Mouse (Mus musculus) ES-E14 (cell line): Measurements from ENCODE around the gene Sdc4. TPM values are rescaled to one million over a fixed set of nuclear protein-coding genes. Genes with fewer than 3 reads are reported as not detected.

Experiments used
- DNase-seq: peaks from one replicate; pipeline ENCODE4 v3.0.0-alpha.2; 2013; ENCODE audit warnings: low read depth, low spot score
- H3K27ac ChIP-seq: 2 replicates; pipeline ENCODE4 v1.5.1; 2012; ENCODE audit warnings: low read depth, mild to moderate bottlenecking, low read length, moderate library complexity, mixed read lengths; ENCODE audit not compliant: poor library complexity, insufficient read depth, severe bottlenecking
- H3K36me3 ChIP-seq: 2 replicates; pipeline ENCODE4 v1.6.1; 2012; ENCODE audit warnings: mild to moderate bottlenecking, low read length, moderate library complexity, mixed read lengths; ENCODE audit not compliant: control insufficient read depth, poor library complexity, insufficient read depth, severe bottlenecking
- H3K4me1 ChIP-seq, 2 experiments: fragments of 150-350 bp in 1 of 2; sonication (generic) in 1 of 2; 2 replicates each; pipeline ENCODE4 v1.6.1; 2012; ENCODE audit warnings: low read length in 2 of 2, mild to moderate bottlenecking in 1 of 2, mixed read lengths in 1 of 2; ENCODE audit not compliant: control insufficient read depth in 2 of 2, insufficient read depth in 2 of 2, poor library complexity in 1 of 2
- H3K4me3 ChIP-seq, 2 experiments: fragments of 150-350 bp in 1 of 2; sonication (generic) in 1 of 2; 2 replicates each; pipeline ENCODE4 v1.5.1; 2012; ENCODE audit warnings: low read length in 2 of 2, low read depth in 1 of 2, mild to moderate bottlenecking in 1 of 2, mixed read lengths in 1 of 2; ENCODE audit not compliant: insufficient read depth in 1 of 2, poor library complexity in 1 of 2, severe bottlenecking in 1 of 2
- H3K9ac ChIP-seq: 2 replicates; pipeline ENCODE4 v1.6.1; 2012; ENCODE audit warnings: low read depth, mild to moderate bottlenecking, low read length, mixed read lengths; ENCODE audit not compliant: poor library complexity, insufficient read depth, severe bottlenecking
- H3K9me3 ChIP-seq: fragments of 150-350 bp; sonication (generic); 2 replicates; pipeline ENCODE4 v1.6.1; 2012; ENCODE audit warnings: low read depth, mild to moderate bottlenecking, low read length; ENCODE audit not compliant: control insufficient read depth, insufficient read depth
- CHD2 ChIP-seq: IDR thresholded peaks from 2 replicates; pipeline ENCODE4 v1.6.1; 2014; ENCODE audit warnings: mild to moderate bottlenecking, low read depth, low read length, inconsistent platforms
- HCFC1 ChIP-seq: IDR thresholded peaks from 2 replicates; pipeline ENCODE4 v1.6.1; 2012; ENCODE audit warnings: low read length, inconsistent platforms, borderline replicate concordance; ENCODE audit not compliant: insufficient read depth
- MAFK ChIP-seq: IDR thresholded peaks from 2 replicates; pipeline ENCODE4 v1.6.1; 2014; ENCODE audit warnings: mild to moderate bottlenecking, low read depth, low read length, inconsistent platforms; ENCODE audit not compliant: insufficient read depth
- ZC3H11A ChIP-seq: IDR thresholded peaks from 2 replicates; pipeline ENCODE4 v1.6.1; 2012; ENCODE audit warnings: low read depth, mild to moderate bottlenecking, inconsistent platforms, low read length, borderline replicate concordance
- ZNF384 ChIP-seq: IDR thresholded peaks from 2 replicates; pipeline ENCODE4 v1.6.1; 2012; ENCODE audit warnings: low read depth, low read length, inconsistent platforms
- in situ Hi-C, 2 experiments: fragments of 600-800 bp; cut with MboI; formaldehyde crosslinking; loops; one replicate each; pipeline ENCODE4 v1.15.1; 2025; ENCODE audit warnings: low sequenced_read_pairs in 2 of 2, inconsistent platforms in 1 of 2; ENCODE audit not compliant: unreplicated experiment in 2 of 2
- total RNA-seq: library from RNA; depleted of rRNA; stranded (reverse); fragments of 300-350 nt; gene quantifications from 2 replicates; pipeline ENCODE4 v1.2.3, GENCODE M21; 2012

Sdc4 gene
- total RNA-seq, 1 experiment, result 102 TPM

DNA sequence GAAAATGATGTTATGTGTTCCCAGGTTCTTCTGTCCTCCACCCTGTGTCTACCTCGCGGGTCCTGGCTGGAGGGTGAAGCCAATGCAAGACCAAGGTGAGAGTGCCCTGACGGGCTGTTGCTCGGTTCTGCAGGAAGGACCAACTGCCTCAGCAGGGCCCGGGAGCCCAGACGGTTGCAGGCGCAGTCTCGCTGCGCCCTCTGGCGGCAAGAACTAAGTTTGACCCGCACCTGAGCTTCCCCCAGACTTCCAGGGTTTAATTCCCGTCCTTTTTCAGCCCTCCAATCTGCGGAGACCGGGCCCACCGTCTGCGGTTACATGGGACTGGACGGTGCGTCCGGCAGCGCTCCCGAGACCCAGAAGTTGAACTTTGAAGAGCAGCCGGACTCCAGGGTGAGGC, 36.0 kb downstream of the Sdc4 start:
- TF ChIP-seq ZC3H11A (peak; percentile 38; the same call in 1 of the 2 replicates), ZNF384 (no peak), HCFC1 (no peak), CHD2 (no peak), MAFK (no peak)
- H3K9me3 ChIP-seq, result no peaks in the 10 kb centered on the region
- H3K4me1 ChIP-seq, result peaks cover 0 to 11% of the 10 kb centered on the region in 2 experiments; a peak in 1 of 4 replicates
- in situ Hi-C loops, result no loop called here
- DNase-seq, result no peak
- H3K36me3 ChIP-seq, result no peaks in the 10 kb centered on the region
- peak overlapping the region; percentile 34 to 38; a peak in 1 of 4 replicates for H3K4me3 ChIP-seq
- no peak overlapping the region for H3K9ac ChIP-seq
- no peak overlapping the region for H3K27ac ChIP-seq

DNA sequence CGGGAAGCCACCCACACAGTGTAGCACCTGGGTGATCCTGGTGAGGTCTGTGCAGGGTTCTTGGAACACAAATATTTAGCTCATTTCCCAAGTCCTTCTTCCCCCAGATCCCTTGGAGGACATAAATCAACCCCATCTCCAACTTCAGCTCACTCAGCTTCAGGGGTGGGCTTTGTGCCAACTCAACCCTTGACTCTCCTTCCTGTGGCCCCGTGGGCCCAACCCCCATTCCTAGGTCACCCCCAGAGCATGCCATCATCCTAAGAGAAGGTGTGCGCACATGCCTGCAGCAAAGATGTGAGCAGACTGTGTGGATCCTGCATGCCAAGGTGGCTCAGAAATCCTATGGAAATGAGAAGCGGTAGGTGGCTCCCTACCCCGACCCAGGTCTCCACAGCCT, 38.2 kb downstream of the Sdc4 start:
- Histone ChIP-seq H3K9me3 (no peaks in the 10 kb centered on the region), H3K9ac (no peak overlapping the region), H3K4me3 (no peak overlapping the region), H3K36me3 (no peaks in the 10 kb centered on the region), H3K4me1 (peaks cover 0 to 11% of the 10 kb centered on the region in 2 experiments; a peak in 1 of 4 replicates), H3K27ac (no peak overlapping the region)
- no peak for DNase-seq
- in situ Hi-C loops, result no loop called here
- TF ChIP-seq HCFC1 (no peak), MAFK (no peak), CHD2 (no peak), ZNF384 (no peak), ZC3H11A (no peak)

DNA sequence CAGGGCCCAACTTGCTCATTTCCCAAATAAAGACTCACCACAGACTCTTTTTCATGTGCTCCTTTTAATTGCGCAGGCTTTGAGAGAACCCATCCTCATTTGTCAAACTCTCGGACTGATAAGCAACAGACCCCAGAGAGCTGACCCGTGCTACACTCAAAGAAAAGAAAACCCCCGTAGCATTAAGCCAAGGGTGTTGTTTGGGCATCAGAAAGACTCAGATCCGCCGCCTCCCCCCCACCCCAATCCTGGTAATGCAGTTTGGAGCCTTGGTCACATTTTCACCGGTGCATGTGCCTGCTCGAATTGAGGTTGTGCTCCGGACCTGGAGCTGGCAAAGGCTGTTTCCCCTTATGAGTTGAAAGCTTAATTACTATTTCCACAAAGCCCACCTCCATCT, 38.6 kb downstream of the Sdc4 start, which contains the start of gene Matn4:
Gene Matn4, minus strand, starts transcription at position 101 of the 400 bp plus-strand sequence.
- Histone ChIP-seq H3K4me3 (peak within 1 kb of the TSS; percentile 39 to 57; a peak in 3 of 4 replicates), H3K4me1 (peaks cover 0 to 11% of the 10 kb centered on the region in 2 experiments; a peak in 1 of 4 replicates), H3K9ac (no peak within 1 kb of the TSS; the same call in 1 of the 2 replicates), H3K9me3 (no peaks in the 10 kb centered on the region), H3K27ac (no peak within 1 kb of the TSS), H3K36me3 (no peaks in the 10 kb centered on the region)
- TF ChIP-seq CHD2 (no peak), ZNF384 (no peak), MAFK (no peak), HCFC1 (no peak), ZC3H11A (no peak)
- in situ Hi-C loops, result no loop called here
- DNase-seq, result no peak

DNA sequence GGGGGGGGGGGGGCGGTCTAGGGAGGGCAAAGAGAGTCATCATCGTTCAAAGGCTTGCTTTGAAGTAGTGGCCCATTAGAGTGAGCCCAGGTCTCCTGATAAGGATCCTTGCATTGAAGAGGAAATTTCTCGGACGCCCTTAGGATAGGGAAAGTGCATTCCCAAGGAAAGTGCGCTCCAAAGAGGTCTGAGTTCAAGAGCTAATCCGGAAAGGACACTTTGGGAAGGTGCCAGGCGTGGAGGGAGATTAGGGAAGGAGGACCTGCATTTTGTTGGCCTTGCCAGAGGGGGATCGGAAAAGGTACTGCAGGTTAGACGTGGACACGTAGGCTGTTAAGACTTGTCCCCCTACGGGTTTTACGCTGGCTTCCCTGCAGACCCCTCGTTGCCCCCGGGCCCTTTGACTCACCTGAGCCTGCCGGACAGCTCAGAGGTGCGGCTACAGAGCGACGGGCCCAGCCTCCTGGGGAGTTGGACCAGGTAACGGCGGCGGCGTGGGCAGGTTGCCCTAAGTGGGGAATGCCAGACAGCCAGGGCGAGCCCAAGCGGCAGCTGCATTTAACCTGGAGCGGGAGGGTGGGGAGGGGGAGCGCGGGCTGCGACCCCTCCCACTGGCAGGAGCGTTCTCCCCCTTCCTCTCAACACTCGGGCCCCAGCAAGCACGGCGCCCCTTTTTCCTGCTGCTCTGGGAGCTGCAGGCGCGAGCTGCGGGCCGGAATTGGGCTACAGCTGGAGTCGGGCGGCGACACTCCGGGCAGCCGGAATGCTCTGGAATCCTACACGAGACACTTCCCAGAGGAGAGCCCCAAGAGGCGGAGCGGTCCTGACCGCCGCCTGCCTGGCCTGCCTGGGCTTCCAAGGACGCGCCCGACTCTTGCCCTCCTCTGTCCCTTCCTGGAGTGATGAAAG, 39.4 kb downstream of the Sdc4 start:
- TF ChIP-seq ZNF384 (no peak), CHD2 (no peak), HCFC1 (no peak), MAFK (no peak), ZC3H11A (no peak)

More for the DNA sequence above, 39.4 kb downstream of the Sdc4 start:
- no peak overlapping the region for H3K27ac ChIP-seq
- no peak for DNase-seq
- peak overlapping the region; percentile 39 to 57; a peak in 3 of 4 replicates for H3K4me3 ChIP-seq
- no peak overlapping the region; the same call in 1 of the 2 replicates for H3K9ac ChIP-seq
- H3K9me3 ChIP-seq, result no peaks in the 10 kb centered on the region
- H3K36me3 ChIP-seq, result no peaks in the 10 kb centered on the region
- peaks cover 0 to 11% of the 10 kb centered on the region in 2 experiments; a peak in 1 of 4 replicates for H3K4me1 ChIP-seq
- in situ Hi-C loops, result no loop called here
